Mouse (Mus musculus): Measurements from ENCODE around the gene Rapgef2. TPM values are rescaled to one million over a fixed set of nuclear protein-coding genes. Genes with fewer than 3 reads are reported as not detected.
"Not testable (repeated sequence)": the region's sequence is repeated elsewhere in the genome, so short reads cannot be mapped to it uniquely, and the experiment has no call there.

Rapgef2 gene
- total RNA-seq, 2 experiments from 2014 or later: 13.0 to 29.3 TPM

DNA sequence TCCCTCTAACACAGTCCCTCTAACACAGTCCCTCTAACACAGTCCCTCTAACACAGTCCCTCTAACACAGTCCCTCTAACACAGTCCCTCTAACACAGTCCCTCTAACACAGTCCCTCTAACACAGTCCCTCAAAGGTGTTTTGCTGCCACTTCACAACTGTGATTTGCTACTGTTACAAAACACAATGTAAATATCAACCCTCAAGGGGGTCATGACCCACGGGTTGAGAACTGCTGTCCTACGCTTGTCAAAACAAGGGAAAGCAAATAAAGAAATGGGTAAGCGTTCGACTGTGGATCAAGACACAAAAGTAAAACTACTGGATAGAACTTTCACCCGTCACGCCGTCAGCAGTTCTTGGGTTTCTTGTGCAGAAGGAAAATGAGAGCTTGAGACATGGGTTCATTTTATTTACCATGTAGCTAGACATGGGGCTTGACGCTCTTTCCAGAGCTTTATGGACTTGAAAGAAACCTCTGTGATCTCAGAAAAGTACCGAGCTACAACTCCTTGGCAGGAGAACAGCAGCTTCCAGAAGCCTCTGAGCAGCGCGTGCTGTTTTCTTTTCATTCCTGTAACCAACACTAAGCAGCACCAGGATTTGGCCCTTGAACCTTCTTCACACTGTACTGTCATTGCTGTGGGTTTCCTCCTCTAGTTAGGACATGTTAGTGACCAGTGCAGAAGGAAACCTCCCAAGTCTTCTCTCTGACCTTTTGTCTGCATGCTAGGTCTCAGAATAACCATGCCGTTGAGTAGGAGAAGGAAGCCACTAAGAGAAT is 43.2 kb downstream of the Rapgef2 start:
- intact Hi-C loops (cut with DNase I): no loop called here
- no peak for DNase-seq
- peak overlapping the region; percentile 23 for H3K4me3 ChIP-seq
- TF ChIP-seq CTCF (IDR thresholded peaks at IDR 0.05): no peak
- H3K27ac ChIP-seq: peak overlapping the region; percentile 67

DNA sequence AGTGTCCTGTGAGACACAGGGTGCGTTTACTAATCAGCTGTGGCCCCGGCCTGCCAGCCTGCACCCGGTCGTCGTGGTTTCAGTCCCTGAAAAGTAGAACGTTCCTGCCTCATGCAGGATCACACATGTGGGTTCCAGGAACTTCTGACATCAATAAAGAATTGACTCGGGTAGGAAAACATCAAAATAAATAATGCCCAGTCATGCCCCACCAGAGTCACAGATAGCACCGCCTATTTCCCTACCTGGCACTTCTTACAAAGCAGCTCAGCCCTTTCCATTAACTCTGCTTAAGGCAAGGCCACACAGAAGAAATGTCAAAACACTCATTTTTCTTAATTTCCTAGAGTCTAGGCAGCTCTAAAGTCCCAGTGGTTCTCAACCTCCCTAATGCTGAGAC is 44.0 kb downstream of the Rapgef2 start:
- intact Hi-C loops (cut with DNase I): no loop called here
- Histone ChIP-seq H3K27ac (peak overlapping the region; percentile 40), H3K4me3 (no peak overlapping the region)
- TF ChIP-seq CTCF (IDR thresholded peaks at IDR 0.05): no peak
- no peak for DNase-seq

DNA sequence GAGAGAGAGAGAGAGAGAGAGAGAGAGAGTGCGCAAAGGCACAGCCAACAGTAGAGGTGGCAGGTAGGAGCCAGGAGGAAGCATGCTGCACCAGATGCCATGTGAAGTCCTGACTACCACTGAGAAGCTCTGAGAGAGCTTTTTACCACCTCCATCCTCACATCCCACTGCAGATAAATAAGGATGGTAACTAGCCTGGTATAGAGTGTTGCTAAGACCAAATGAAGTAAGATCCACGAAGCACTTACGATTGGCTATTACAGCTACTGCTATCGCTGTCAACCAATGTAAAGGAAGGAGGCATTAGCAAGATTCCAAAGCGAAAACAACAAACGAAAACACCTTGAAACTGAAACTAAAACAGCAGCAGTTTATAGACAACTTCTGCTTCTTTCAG is 47.3 kb downstream of the Rapgef2 start:
- DNase-seq: no peak
- no peak for TF ChIP-seq CTCF (IDR thresholded peaks at IDR 0.05)
- H3K27ac ChIP-seq: peak overlapping the region; percentile 72
- intact Hi-C loops (cut with DNase I): no loop called here
- peak overlapping the region; percentile 58 for H3K4me3 ChIP-seq

DNA sequence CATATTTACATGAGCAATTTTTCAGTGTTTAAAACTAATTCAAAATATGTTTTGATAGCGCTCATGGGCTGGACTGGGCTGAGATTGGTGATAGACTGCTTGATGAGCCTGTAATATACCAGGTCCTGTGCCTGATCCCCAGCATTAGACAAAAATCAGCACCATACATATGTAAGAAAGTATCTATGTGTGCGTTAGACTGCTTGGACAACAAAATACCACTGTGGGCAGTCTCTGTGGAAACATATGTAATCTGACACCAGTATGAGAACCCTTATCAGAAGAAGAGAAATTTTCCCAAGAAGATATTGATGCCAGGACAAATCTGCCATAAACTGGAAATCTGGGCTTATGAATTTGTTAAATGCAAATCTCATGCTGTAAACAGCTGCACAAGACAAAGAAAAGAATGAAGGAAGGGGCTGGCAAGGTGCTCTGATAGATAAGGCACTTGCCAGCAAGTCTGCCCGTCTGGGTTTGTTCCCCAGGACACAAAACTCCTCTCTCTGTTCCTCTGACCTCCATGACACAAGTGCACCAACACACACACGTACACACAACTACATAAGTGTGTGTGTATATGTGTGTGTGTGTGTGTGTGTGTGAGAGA is 47.8 kb downstream of the Rapgef2 start:
- TF ChIP-seq CTCF (IDR thresholded peaks at IDR 0.05): no peak
- intact Hi-C loops (cut with DNase I): no loop called here
- Histone ChIP-seq H3K27ac (peak overlapping the region; percentile 72), H3K4me3 (peak overlapping the region; percentile 58)
- no peak for DNase-seq

DNA sequence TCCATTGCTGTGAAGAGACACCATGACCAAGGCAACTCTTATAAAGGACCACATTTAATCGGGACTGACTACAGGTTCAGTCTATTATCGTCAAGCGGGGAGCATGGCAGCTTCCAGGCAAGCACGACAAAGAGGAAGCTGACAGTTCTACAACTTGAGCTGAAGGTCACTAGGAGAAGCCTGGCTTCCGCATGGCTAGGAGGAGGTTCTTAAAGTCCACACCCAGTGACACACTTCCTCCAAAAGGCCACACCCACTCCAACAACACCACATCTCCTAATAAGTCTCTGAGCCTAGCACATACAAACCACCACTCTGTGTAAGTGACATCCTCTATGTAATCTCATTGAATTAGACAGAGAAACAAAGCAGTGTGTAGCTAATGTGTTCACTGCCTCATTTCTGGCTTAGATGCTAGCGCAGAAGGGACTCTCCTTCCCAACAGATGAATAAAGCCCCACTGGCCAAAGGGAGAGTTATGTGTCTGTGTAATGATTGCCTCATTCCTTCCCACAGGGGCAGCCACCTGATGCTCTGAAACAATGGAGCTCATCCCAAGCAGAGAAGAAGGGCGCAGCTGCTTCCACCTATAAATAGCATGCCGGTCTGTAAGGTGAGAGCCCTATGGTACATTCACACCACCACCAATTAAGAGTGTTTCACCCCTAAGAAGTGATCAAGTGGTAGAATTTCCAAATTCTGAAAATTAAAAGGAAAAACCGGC is 48.5 kb downstream of the Rapgef2 start:
- peak; percentile 27 for DNase-seq
- no peak for TF ChIP-seq CTCF (IDR thresholded peaks at IDR 0.05)
- intact Hi-C loops (cut with DNase I): no loop called here
- Histone ChIP-seq H3K27ac (peak overlapping the region; percentile 72), H3K4me3 (peak overlapping the region; percentile 1)

DNA sequence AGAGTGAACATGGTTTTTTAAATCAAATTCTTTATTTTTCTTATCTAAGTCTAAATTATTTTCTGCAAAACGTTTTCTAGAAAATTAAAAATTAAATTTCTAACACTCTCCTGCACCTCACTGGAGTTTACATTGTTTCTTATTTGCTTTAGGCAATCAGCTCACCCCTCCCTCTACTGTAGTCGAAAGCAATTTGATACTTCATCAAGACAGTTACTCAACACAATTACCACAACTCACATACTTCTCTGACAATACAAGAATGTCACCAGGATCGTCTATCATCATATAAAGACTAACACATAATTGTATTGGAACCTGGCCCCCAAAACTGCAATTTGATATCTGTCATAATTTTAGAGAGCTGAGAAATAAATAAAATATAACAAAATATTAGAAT is 51.8 kb downstream of the Rapgef2 start:
- intact Hi-C loops (cut with DNase I): no loop called here
- no peak overlapping the region; the same call in 1 of the 2 replicates for H3K4me3 ChIP-seq
- DNase-seq: no peak
- H3K27ac ChIP-seq: peak overlapping the region; percentile 68
- TF ChIP-seq CTCF (IDR thresholded peaks at IDR 0.05): no peak

DNA sequence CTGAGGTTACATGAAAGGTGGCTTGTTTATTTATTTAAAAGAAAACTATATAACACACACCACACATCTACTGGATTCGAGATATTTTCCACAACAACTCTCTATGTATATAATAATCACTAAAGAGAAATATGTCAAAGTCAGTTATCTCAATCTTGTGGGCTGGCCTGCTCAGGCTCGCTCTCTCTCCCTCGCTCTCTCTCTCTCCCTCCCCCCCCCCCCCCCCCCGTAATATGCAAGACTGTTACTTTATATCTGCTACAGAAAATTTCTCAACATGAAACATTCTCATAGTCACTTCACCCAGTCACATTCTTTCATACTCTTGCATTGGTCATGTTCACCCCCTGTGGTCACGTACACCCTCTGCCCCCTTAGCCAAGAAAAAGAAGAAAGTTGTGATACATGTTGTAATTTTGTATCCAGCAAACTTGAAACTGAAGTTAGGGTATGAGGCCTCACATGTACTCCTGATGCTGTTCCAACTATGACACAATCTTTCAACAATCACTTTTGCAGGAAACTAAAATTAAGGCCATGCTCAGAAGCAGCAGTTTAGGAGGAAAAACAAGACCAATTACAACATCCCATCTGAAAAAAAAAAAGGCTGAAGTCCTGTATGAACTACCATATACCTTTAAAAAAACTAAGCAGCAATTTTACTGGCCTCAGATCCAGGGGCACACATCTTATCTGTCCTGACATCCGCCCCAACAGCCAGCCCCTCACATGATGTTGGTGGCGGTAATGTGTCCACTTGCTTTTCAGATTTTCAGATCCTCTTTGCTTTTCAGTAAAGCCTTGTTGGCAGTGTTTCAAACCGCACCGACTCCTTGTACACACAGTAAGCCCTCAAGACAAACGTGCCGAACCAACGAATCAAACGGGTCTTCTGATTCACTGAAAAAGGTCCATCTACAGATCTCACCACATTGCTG is 52.6 kb downstream of the Rapgef2 start:
- TF ChIP-seq CTCF (IDR thresholded peaks at IDR 0.05): no peak
- Histone ChIP-seq H3K27ac (peak overlapping the region; percentile 68), H3K4me3 (peak overlapping the region; percentile 34)
- intact Hi-C loops (cut with DNase I): no loop called here
- DNase-seq: peak; percentile 46

DNA sequence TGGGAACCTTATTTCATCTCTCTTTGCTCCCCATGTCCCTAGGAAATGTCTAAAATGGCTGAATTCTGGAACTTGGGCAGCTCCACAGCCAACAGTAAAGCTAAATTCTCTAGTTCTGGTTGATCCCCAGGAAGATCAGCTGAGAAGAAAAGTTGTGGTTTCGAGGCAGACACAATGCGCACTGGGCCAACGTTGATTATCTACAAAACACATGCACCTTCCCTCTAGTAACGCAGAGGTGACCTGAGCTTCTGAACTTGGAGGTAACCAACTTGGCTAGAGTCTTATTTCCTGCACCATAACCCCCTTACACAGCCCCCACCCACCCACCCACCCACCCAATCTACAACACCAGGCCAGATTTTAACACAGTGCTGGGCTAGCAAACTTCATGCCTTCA is 55.6 kb downstream of the Rapgef2 start:
- intact Hi-C loops (cut with DNase I): no loop called here
- Histone ChIP-seq H3K27ac (no peak overlapping the region), H3K4me3 (no peak overlapping the region)
- TF ChIP-seq CTCF (IDR thresholded peaks at IDR 0.05): no peak
- DNase-seq: no peak

DNA sequence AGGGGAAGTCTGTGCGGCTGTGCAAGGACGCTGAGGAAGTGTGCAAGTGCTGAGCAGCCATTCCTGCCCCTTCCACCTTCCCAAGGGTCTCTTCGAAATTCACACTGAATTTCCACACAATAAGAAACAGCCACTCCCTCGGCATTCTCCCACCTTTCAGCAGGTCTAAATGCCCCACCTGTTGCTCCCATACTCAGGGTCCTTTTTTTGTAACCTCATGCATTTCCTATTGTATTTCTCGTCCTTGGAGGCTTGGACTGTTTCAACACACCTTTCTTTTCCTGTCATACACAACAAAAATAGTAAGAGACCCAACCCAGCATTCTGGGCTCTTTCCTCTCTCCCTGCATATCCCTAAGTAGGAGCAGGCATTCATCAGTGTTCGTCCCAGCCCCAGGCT is 56.8 kb downstream of the Rapgef2 start:
- intact Hi-C loops (cut with DNase I): no loop called here
- no peak for DNase-seq
- H3K4me3 ChIP-seq: no peak overlapping the region
- H3K27ac ChIP-seq: peak overlapping the region; percentile 51
- no peak for TF ChIP-seq CTCF (IDR thresholded peaks at IDR 0.05)

DNA sequence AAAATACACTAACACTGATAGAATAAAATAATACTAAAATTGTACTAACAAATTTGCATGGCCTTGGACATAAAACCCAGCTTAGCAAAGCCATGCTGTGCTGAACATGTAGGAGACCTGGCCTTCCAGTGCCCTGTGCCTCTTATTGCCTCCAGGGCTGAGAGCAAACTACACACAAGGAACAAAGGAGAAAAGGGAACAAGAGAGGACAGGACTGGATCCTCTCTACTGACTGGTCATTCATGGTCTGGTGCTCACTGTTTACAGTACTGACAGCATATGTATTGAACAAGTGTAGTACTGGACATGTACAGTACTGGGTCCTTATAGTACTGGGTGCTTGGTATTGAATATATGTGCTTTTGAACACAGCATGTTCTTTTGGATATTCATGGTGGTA is 58.0 kb downstream of the Rapgef2 start:
- intact Hi-C loops (cut with DNase I): no loop called here

DNA sequence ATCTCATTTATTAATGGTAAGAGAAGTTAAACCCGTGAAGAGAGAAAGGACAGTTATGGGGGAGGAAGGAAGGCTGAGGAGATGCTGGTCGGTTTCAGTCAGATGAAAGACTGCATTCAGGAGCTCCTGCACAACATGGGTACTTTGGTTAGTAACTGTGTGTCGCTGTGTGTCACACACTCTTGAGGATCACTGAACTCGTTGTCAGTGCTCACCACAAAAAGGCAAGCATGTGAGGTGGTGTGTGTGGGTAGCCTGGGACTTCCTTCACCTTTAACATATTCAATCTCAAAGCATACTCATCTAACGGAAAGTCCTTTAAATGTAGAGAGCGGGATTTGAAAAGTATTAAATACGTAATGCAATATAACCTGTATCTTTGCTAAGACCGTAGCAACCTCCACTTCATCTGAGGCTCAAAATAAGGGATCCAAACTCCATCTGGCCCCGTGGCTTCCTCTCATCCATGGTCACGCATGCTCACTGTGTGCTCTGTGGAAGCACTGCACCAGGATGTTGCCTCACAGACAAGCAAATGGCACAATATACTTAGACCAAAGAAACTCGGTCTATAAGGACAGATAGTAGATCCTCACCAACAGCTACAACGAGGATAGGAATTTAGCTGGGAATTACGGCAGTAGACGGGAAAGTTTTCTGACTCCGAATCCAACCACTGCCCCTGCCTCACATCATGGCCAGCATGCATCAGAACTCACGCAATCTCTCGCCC is 58.8 kb downstream of the Rapgef2 start:
- peak overlapping the region; percentile 24; the same call in 1 of the 2 replicates for H3K27ac ChIP-seq
- no peak for TF ChIP-seq CTCF (IDR thresholded peaks at IDR 0.05)
- H3K4me3 ChIP-seq: no peak overlapping the region
- intact Hi-C loops (cut with DNase I): no loop called here
- no peak for DNase-seq

More for the DNA sequence above, 58.0 kb downstream of the Rapgef2 start:
- no peak overlapping the region for H3K4me3 ChIP-seq
- no peak for DNase-seq
- H3K27ac ChIP-seq: no peak overlapping the region; the same call in 1 of the 2 replicates
- TF ChIP-seq CTCF (IDR thresholded peaks at IDR 0.05): no peak

DNA sequence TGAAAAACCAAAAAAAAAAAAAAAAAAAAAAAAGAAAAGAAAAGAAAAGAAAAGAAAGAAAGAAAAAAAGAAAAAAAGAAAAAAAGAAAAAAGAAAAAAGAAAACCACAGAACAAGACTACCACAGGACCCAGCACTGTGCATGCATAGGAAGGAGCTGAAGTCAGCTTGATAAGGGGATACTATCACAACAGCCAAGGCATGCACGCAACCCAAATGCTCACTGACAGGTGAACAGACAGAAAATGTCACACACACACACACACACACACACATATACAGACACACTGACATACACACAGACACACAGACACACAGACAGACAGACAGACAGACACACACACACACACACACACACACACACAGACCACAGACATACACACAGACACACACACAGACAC is 59.5 kb downstream of the Rapgef2 start:
- intact Hi-C loops (cut with DNase I); DNase-seq; H3K27ac ChIP-seq; H3K4me3 ChIP-seq: not testable (repeated sequence)

Measured in gastrocnemius, adult 2 months (tissue).